In genomic region chr17:25579332-25580047, GRCm38 (mm10) we compare ENCODE assay signal across 8 mouse cellular contexts. TPM values are rescaled to one million over a fixed set of nuclear protein-coding genes. Genes with fewer than 3 reads are reported as not detected.
DNase-seq lines count a peak whose midpoint lies in the region; ATAC-seq and TF ChIP-seq lines count a peak whose summit lies in the region.

No protein-coding gene starts in this region.

- in situ Hi-C loops in ES-E14 (cut with MboI; ENCODE audit: low sequenced_read_pairs in 2 of 2, unreplicated experiment in 2 of 2): no loop called here

- peaks cover 2% of the 10 kb centered on the region for H3K4me1 ChIP-seq in heart, adult 2 months (ENCODE audit: control insufficient read depth, insufficient read depth, low read length)
- H3K4me1 ChIP-seq in ES-E14 (ENCODE audit: control insufficient read depth in 2 of 2, insufficient read depth in 2 of 2, low read length in 2 of 2, poor library complexity in 1 of 2): peaks cover 2 to 3% of the 10 kb centered on the region in 2 experiments; a peak in 1 of 4 replicates
- H3K4me1 ChIP-seq in forebrain, embryonic 13.5 days: peaks cover 41% of the 10 kb centered on the region
- H3K4me1 ChIP-seq in neural tube, embryonic 15.5 days: peaks cover 30% of the 10 kb centered on the region

- peak; percentile 41 for ATAC-seq in forebrain, embryonic 13.5 days
- peak; percentile 59 for ATAC-seq in neural tube, embryonic 15.5 days (ENCODE audit: low FRiP score)

- H3K27me3 ChIP-seq in heart, adult 2 months (ENCODE audit: control insufficient read depth, insufficient read depth, low read length): no peaks in the 10 kb centered on the region
- no peaks in the 10 kb centered on the region for H3K27me3 ChIP-seq in forebrain, embryonic 13.5 days
- H3K27me3 ChIP-seq in neural tube, embryonic 15.5 days (replicated peaks): no peaks in the 10 kb centered on the region

- peak overlapping the region; percentile 91 for H3K4me2 ChIP-seq in forebrain, embryonic 13.5 days
- H3K4me2 ChIP-seq in neural tube, embryonic 15.5 days: peak overlapping the region; percentile 93

- TF ChIP-seq EP300 in heart, adult 2 months (IDR thresholded peaks at IDR 0.05; ENCODE audit: insufficient read depth, low read depth, low read length): no peak

- no peaks in the 10 kb centered on the region; the same call in 1 of the 2 replicates for H3K79me2 ChIP-seq in heart, adult 2 months (replicated peaks; ENCODE audit: control insufficient read depth, insufficient read depth, low read length)

- H3K9me3 ChIP-seq in ES-E14 (ENCODE audit: control insufficient read depth, insufficient read depth, low read depth, low read length): no peaks in the 10 kb centered on the region
- no peaks in the 10 kb centered on the region for H3K9me3 ChIP-seq in forebrain, embryonic 13.5 days (replicated peaks)
- no peaks in the 10 kb centered on the region for H3K9me3 ChIP-seq in neural tube, embryonic 15.5 days (replicated peaks)

- 5% methylated on average over 21 of the region's 21 CpGs for WGBS in heart, adult 2 months
- 6% methylated on average over 21 of the region's 21 CpGs for WGBS in forebrain, embryonic 13.5 days
- WGBS in neural tube, embryonic 15.5 days: 6% methylated on average over 21 of the region's 21 CpGs

- intact Hi-C loops in heart, adult 2 months (cut with DNase I): no loop called here

- DNase-seq in heart, adult 2 months: no peak
- no peak for DNase-seq in heart, adult 9 months (ENCODE audit: low spot score in 2 of 2)
- DNase-seq in ES-E14 (ENCODE audit: low read depth, low spot score): peak; percentile 29
- DNase-seq in kidney, postnatal 14 days: peak; percentile 37
- no peak for DNase-seq in urinary bladder, adult 2 months (ENCODE audit: low spot score)
- DNase-seq in natural killer cell, adult 2 months (ENCODE audit: low spot score in 2 of 2): no peak

- no peaks in the 10 kb centered on the region for H3K36me3 ChIP-seq in heart, adult 2 months (ENCODE audit: control insufficient read depth, insufficient read depth, low read length)
- H3K36me3 ChIP-seq in ES-E14 (ENCODE audit: control insufficient read depth, insufficient read depth, low read length, poor library complexity, severe bottlenecking): no peaks in the 10 kb centered on the region
- H3K36me3 ChIP-seq in forebrain, embryonic 13.5 days (ENCODE audit: poor library complexity, severe bottlenecking): no peaks in the 10 kb centered on the region
- H3K36me3 ChIP-seq in neural tube, embryonic 15.5 days: 0 out of 2 replicates have a peak, but pooled peaks cover under 1% of the 10 kb centered on the region

- peak overlapping the region; percentile 85 for H3K4me3 ChIP-seq in heart, adult 2 months
- H3K4me3 ChIP-seq in ES-E14 (ENCODE audit: insufficient read depth in 1 of 2, low read depth in 1 of 2, low read length in 2 of 2, poor library complexity in 1 of 2, severe bottlenecking in 1 of 2): peak overlapping the region; percentile 79 to 97
- H3K4me3 ChIP-seq in forebrain, embryonic 13.5 days: peak overlapping the region; percentile 70
- peak overlapping the region; percentile 71 for H3K4me3 ChIP-seq in neural tube, embryonic 15.5 days (replicated peaks)

- TF ChIP-seq CTCF in heart, adult 2 months (IDR thresholded peaks at IDR 0.05): no peak

- H3K27ac ChIP-seq in heart, adult 2 months: peak overlapping the region; percentile 88
- H3K27ac ChIP-seq in ES-E14 (ENCODE audit: insufficient read depth, low read depth, low read length, poor library complexity, severe bottlenecking): 0 out of 2 replicates have a peak overlapping the region, but pooled peaks have one; percentile 24
- H3K27ac ChIP-seq in forebrain, embryonic 13.5 days: peak overlapping the region; percentile 52
- H3K27ac ChIP-seq in neural tube, embryonic 15.5 days (replicated peaks): peak overlapping the region; percentile 81

- no peak for TF ChIP-seq POLR2A in heart, adult 2 months (IDR thresholded peaks at IDR 0.05; ENCODE audit: insufficient read depth, low read depth, low read length)

- H3K9ac ChIP-seq in heart, adult 2 months (ENCODE audit: low read depth, low read length): peak overlapping the region; percentile 72
- H3K9ac ChIP-seq in ES-E14 (ENCODE audit: insufficient read depth, low read depth, low read length, poor library complexity, severe bottlenecking): peak overlapping the region; percentile 79
- H3K9ac ChIP-seq in forebrain, embryonic 13.5 days: peak overlapping the region; percentile 87
- H3K9ac ChIP-seq in neural tube, embryonic 15.5 days (replicated peaks): peak overlapping the region; percentile 74

TF ChIP-seq in ES-E14, 5 proteins besides CTCF, POLR2A, EP300 and RAD21:
- TF ChIP-seq CHD2 (IDR thresholded peaks at IDR 0.05; ENCODE audit: low read depth, low read length) (no peak), HCFC1 (IDR thresholded peaks at IDR 0.05; ENCODE audit: borderline replicate concordance, insufficient read depth, low read length) (no peak), ZNF384 (IDR thresholded peaks at IDR 0.05; ENCODE audit: low read depth, low read length) (no peak), MAFK (IDR thresholded peaks at IDR 0.05; ENCODE audit: insufficient read depth, low read depth, low read length) (no peak), ZC3H11A (IDR thresholded peaks at IDR 0.05; ENCODE audit: borderline replicate concordance, low read depth, low read length) (no peak)

RNA-seq across cellular contexts. Expression of gene Lmf1, which starts 0.6 kb away (rescaled TPM):
- total RNA-seq in heart, adult 2 months (2021): 10 to 100 TPM; 28.7 to 33.5 TPM
- 32.7 and 41.8 TPM in 2 replicates for polyA plus RNA-seq in heart, adult 2 months (2012; rRNA removed)
- total RNA-seq in ES-E14 (2012; rRNA removed): 16.6 and 33.6 TPM in 2 replicates
- 19.7 and 20.9 TPM in 2 replicates for polyA plus RNA-seq in forebrain, embryonic 13.5 days (2015; fragmentation: Nextera tagmentation; extraction: Ambion mirVana)
- polyA plus RNA-seq in neural tube, embryonic 15.5 days (2015; fragmentation: Nextera tagmentation; extraction: Ambion mirVana): 26.2 and 26.9 TPM in 2 replicates
- 12.5 and 16.6 TPM in 2 replicates for polyA plus RNA-seq in urinary bladder, adult 2 months (2012; rRNA removed)

RNA-seq across cellular contexts. Expression of gene Sox8, which starts 9.0 kb away (rescaled TPM):
- under 1 TPM; 0.30 to 0.44 TPM for total RNA-seq in heart, adult 2 months (2021)
- 0.57 and 0.67 TPM in 2 replicates for polyA plus RNA-seq in heart, adult 2 months (2012; rRNA removed)
- total RNA-seq in ES-E14 (2012; rRNA removed): 0.40 and 0.42 TPM in 2 replicates
- 15.3 and 17.5 TPM in 2 replicates for polyA plus RNA-seq in forebrain, embryonic 13.5 days (2015; fragmentation: Nextera tagmentation; extraction: Ambion mirVana)
- 16.0 and 16.9 TPM in 2 replicates for polyA plus RNA-seq in neural tube, embryonic 15.5 days (2015; fragmentation: Nextera tagmentation; extraction: Ambion mirVana)
- 1.2 and 1.5 TPM in 2 replicates for polyA plus RNA-seq in urinary bladder, adult 2 months (2012; rRNA removed)

Comparison
In these comparisons a context has a peak if more than half of its experiments do, and no peak if none do; other contexts are left out.
1. DNase-seq: peak in ES-E14 (single experiment) and kidney, postnatal 14 days (single experiment); none in heart, adult 2 months (0 of 2), heart, adult 9 months (0 of 2), urinary bladder, adult 2 months (single experiment) and natural killer cell, adult 2 months (0 of 2).
2. H3K27ac ChIP-seq: peak in every context shown above with its lines; median percentile 88 in heart, adult 2 months; 81 in neural tube, embryonic 15.5 days; 52 in forebrain, embryonic 13.5 days; 24 in ES-E14.
3. Peak in every context shown above with its lines, with median percentiles within 50 percentile points of each other: H3K4me3 ChIP-seq and H3K9ac ChIP-seq.